Mouse (Mus musculus) retina, adult 2 months (tissue): ENCODE data around the gene Il20ra.

Source experiments
- DNase-seq: peaks from one replicate; pipeline ENCODE4 v3.0.0-alpha.2; 2012; ENCODE audit warnings: low read depth, low spot score

The Il20ra gene

GRCm38 (mm10) chr10:19765459-19765858 is 53.1 kb downstream of the Il20ra start:
- DNase-seq, result no peak

- no peak for DNase-seq
Observed at GRCm38 (mm10) chr10:19779092-19779491, 66.7 kb downstream of the Il20ra start.

GRCm38 (mm10) chr10:19781365-19781764 is 69.0 kb downstream of the Il20ra start:
- DNase-seq, result no peak

GRCm38 (mm10) chr10:19794996-19795395 is 82.6 kb downstream of the Il20ra start:
- no peak for DNase-seq

- DNase-seq, result no peak
Observed at GRCm38 (mm10) chr10:19802958-19803357, 90.6 kb downstream of the Il20ra start.

GRCm38 (mm10) chr10:19804763-19805162 is 92.4 kb downstream of the Il20ra start:
- DNase-seq, result no peak
